Mouse (Mus musculus): ENCODE results near the gene Saysd1. TPM values are rescaled to one million over a fixed set of nuclear protein-coding genes. Genes with fewer than 3 reads are reported as not detected.
A peak's percentile ranks its signal among the peaks of the same experiment; 100 is the strongest.

Gene Saysd1
- polyA plus RNA-seq, 1 experiment from 2014 or later: 3.7 TPM

GRCm38 (mm10) chr14:20165413-20165812, 27.1 kb upstream of the Saysd1 start:
- WGBS (ENCODE audit: insufficient replicate concordance): 67% methylated on average over 1 of the region's 1 CpGs
- Histone ChIP-seq H3K9ac (no peak overlapping the region), H3K4me1 (replicated peaks) (peaks cover 93% of the 10 kb centered on the region), H3K36me3 (0 out of 2 replicates have a peak, but pooled peaks cover 12% of the 10 kb centered on the region), H3K27ac (no peak overlapping the region; the same call in 1 of the 2 replicates), H3K4me3 (replicated peaks) (no peak overlapping the region), H3K4me2 (no peak overlapping the region), H3K9me3 (replicated peaks) (no peaks in the 10 kb centered on the region), H3K27me3 (no peaks in the 10 kb centered on the region)
- DNase-seq (no peak), ATAC-seq (ENCODE audit: low read depth) (0 out of 2 replicates have a peak, but pooled peaks have one; percentile 22)

- WGBS (ENCODE audit: insufficient replicate concordance): 74% methylated on average over 7 of the region's 7 CpGs
- Histone ChIP-seq H3K9ac (no peak overlapping the region), H3K4me3 (replicated peaks) (no peak overlapping the region), H3K27me3 (no peaks in the 10 kb centered on the region), H3K9me3 (replicated peaks) (no peaks in the 10 kb centered on the region), H3K4me1 (replicated peaks) (peaks cover 92% of the 10 kb centered on the region), H3K4me2 (no peak overlapping the region), H3K27ac (no peak overlapping the region), H3K36me3 (0 out of 2 replicates have a peak, but pooled peaks cover 9% of the 10 kb centered on the region)
- ATAC-seq (ENCODE audit: low read depth) (0 out of 2 replicates have a peak, but pooled peaks have one; percentile 13), DNase-seq (no peak)
Observed at GRCm38 (mm10) chr14:20164438-20164837, 26.1 kb upstream of the Saysd1 start.

GRCm38 (mm10) chr14:20162686-20163085, 24.4 kb upstream of the Saysd1 start:
- Histone ChIP-seq H3K36me3 (peaks cover 7% of the 10 kb centered on the region; the same call in 1 of the 2 replicates), H3K9ac (no peak overlapping the region), H3K4me3 (replicated peaks) (no peak overlapping the region), H3K4me2 (no peak overlapping the region), H3K9me3 (replicated peaks) (no peaks in the 10 kb centered on the region), H3K27me3 (no peaks in the 10 kb centered on the region), H3K4me1 (replicated peaks) (peaks cover 82% of the 10 kb centered on the region), H3K27ac (0 out of 2 replicates have a peak overlapping the region, but pooled peaks have one; percentile 34)
- DNase-seq (no peak), ATAC-seq (ENCODE audit: low read depth) (0 out of 2 replicates have a peak, but pooled peaks have one; percentile 29)
- 73% methylated on average over 6 of the region's 6 CpGs for WGBS (ENCODE audit: insufficient replicate concordance)

- ATAC-seq (ENCODE audit: low read depth) (no peak), DNase-seq (no peak)
Observed at GRCm38 (mm10) chr14:20158727-20159681, 20.7 kb upstream of the Saysd1 start.

GRCm38 (mm10) chr14:20157595-20157994, 19.3 kb upstream of the Saysd1 start:
- DNase-seq: no peak

More at GRCm38 (mm10) chr14:20158727-20159681, 20.7 kb upstream of the Saysd1 start:
- H3K9ac ChIP-seq: no peak overlapping the region
- H3K9me3 ChIP-seq (replicated peaks): no peaks in the 10 kb centered on the region
- peaks cover 67% of the 10 kb centered on the region for H3K4me1 ChIP-seq (replicated peaks)
- H3K4me3 ChIP-seq (replicated peaks): no peak overlapping the region
- no peaks in the 10 kb centered on the region for H3K27me3 ChIP-seq
- no peak overlapping the region for H3K4me2 ChIP-seq
- H3K36me3 ChIP-seq: peaks cover 2% of the 10 kb centered on the region; the same call in 1 of the 2 replicates
- H3K27ac ChIP-seq: no peak overlapping the region
- WGBS (ENCODE audit: insufficient replicate concordance): 61% methylated on average over 8 of the region's 8 CpGs

GRCm38 (mm10) chr14:20155718-20156117, 17.4 kb upstream of the Saysd1 start:
- Histone ChIP-seq H3K36me3 (peaks cover 2% of the 10 kb centered on the region; the same call in 1 of the 2 replicates), H3K27ac (no peak overlapping the region), H3K4me2 (no peak overlapping the region), H3K4me3 (replicated peaks) (no peak overlapping the region), H3K27me3 (no peaks in the 10 kb centered on the region), H3K9me3 (replicated peaks) (no peaks in the 10 kb centered on the region), H3K9ac (no peak overlapping the region), H3K4me1 (replicated peaks) (peaks cover 38% of the 10 kb centered on the region)
- WGBS (ENCODE audit: insufficient replicate concordance): 78% methylated on average over 10 of the region's 10 CpGs
- ATAC-seq (ENCODE audit: low read depth): no peak
- no peak for DNase-seq

More at GRCm38 (mm10) chr14:20157595-20157994, 19.3 kb upstream of the Saysd1 start:
- peaks cover 2% of the 10 kb centered on the region; the same call in 1 of the 2 replicates for H3K36me3 ChIP-seq
- H3K27ac ChIP-seq: no peak overlapping the region
- H3K4me3 ChIP-seq (replicated peaks): no peak overlapping the region
- no peak overlapping the region for H3K4me2 ChIP-seq
- H3K4me1 ChIP-seq (replicated peaks): peaks cover 54% of the 10 kb centered on the region
- no peak overlapping the region for H3K9ac ChIP-seq
- H3K9me3 ChIP-seq (replicated peaks): no peaks in the 10 kb centered on the region
- WGBS (ENCODE audit: insufficient replicate concordance): 71% methylated on average over 10 of the region's 10 CpGs
- no peak for ATAC-seq (ENCODE audit: low read depth)
- no peaks in the 10 kb centered on the region for H3K27me3 ChIP-seq

GRCm38 (mm10) chr14:20154937-20155336, 16.6 kb upstream of the Saysd1 start:
- Histone ChIP-seq H3K4me2 (no peak overlapping the region), H3K4me3 (replicated peaks) (no peak overlapping the region), H3K9me3 (replicated peaks) (no peaks in the 10 kb centered on the region), H3K36me3 (peaks cover 2% of the 10 kb centered on the region; the same call in 1 of the 2 replicates), H3K4me1 (replicated peaks) (peaks cover 31% of the 10 kb centered on the region), H3K27ac (no peak overlapping the region), H3K9ac (no peak overlapping the region), H3K27me3 (no peaks in the 10 kb centered on the region)
- WGBS (ENCODE audit: insufficient replicate concordance): 66% methylated on average over 4 of the region's 4 CpGs
- no peak for DNase-seq
- ATAC-seq (ENCODE audit: low read depth): no peak

GRCm38 (mm10) chr14:20154245-20154644, 15.9 kb upstream of the Saysd1 start:
- H3K4me1 ChIP-seq (replicated peaks): peaks cover 30% of the 10 kb centered on the region
- H3K36me3 ChIP-seq: peaks cover 2% of the 10 kb centered on the region; the same call in 1 of the 2 replicates
- WGBS (ENCODE audit: insufficient replicate concordance): 47% methylated on average over 7 of the region's 7 CpGs
- H3K4me2 ChIP-seq: no peak overlapping the region
- H3K27ac ChIP-seq: no peak overlapping the region
- DNase-seq: no peak
- H3K9me3 ChIP-seq (replicated peaks): no peaks in the 10 kb centered on the region
- no peak overlapping the region for H3K4me3 ChIP-seq (replicated peaks)
- H3K27me3 ChIP-seq: no peaks in the 10 kb centered on the region
- peak; percentile 41; the same call in 1 of the 2 replicates for ATAC-seq (ENCODE audit: low read depth)
- no peak overlapping the region for H3K9ac ChIP-seq

- H3K36me3 ChIP-seq: peaks cover 21% of the 10 kb centered on the region
- H3K9ac ChIP-seq: no peak overlapping the region
- peaks cover 14% of the 10 kb centered on the region for H3K4me1 ChIP-seq (replicated peaks)
- WGBS (ENCODE audit: insufficient replicate concordance): 61% methylated on average over 22 of the region's 22 CpGs
- no peak for DNase-seq
- H3K9me3 ChIP-seq (replicated peaks): no peaks in the 10 kb centered on the region
- no peak for ATAC-seq (ENCODE audit: low read depth)
- H3K4me3 ChIP-seq (replicated peaks): no peak overlapping the region
- H3K27ac ChIP-seq: no peak overlapping the region
- no peak overlapping the region for H3K4me2 ChIP-seq
- no peaks in the 10 kb centered on the region for H3K27me3 ChIP-seq
Observed at GRCm38 (mm10) chr14:20149127-20150080, 11.1 kb upstream of the Saysd1 start.

- Histone ChIP-seq H3K36me3 (peaks cover 30% of the 10 kb centered on the region), H3K4me1 (replicated peaks) (peaks cover 9% of the 10 kb centered on the region), H3K27ac (no peak overlapping the region), H3K9ac (no peak overlapping the region), H3K4me3 (replicated peaks) (no peak overlapping the region), H3K9me3 (replicated peaks) (no peaks in the 10 kb centered on the region), H3K4me2 (no peak overlapping the region), H3K27me3 (no peaks in the 10 kb centered on the region)
- DNase-seq (no peak), ATAC-seq (ENCODE audit: low read depth) (no peak)
- WGBS (ENCODE audit: insufficient replicate concordance): 88% methylated on average over 11 of the region's 11 CpGs
Observed at GRCm38 (mm10) chr14:20148514-20148913, 10.2 kb upstream of the Saysd1 start.
